Mouse (Mus musculus): Measurements from ENCODE around the gene Trappc1. TPM values are rescaled to one million over a fixed set of nuclear protein-coding genes. Genes with fewer than 3 reads are reported as not detected.
A peak's percentile ranks its signal among the peaks of the same experiment; 100 is the strongest.

The Trappc1 gene
- 26.7 and 48.5 TPM in 2 replicates for polyA plus RNA-seq (2012; rRNA removed)

DNA sequence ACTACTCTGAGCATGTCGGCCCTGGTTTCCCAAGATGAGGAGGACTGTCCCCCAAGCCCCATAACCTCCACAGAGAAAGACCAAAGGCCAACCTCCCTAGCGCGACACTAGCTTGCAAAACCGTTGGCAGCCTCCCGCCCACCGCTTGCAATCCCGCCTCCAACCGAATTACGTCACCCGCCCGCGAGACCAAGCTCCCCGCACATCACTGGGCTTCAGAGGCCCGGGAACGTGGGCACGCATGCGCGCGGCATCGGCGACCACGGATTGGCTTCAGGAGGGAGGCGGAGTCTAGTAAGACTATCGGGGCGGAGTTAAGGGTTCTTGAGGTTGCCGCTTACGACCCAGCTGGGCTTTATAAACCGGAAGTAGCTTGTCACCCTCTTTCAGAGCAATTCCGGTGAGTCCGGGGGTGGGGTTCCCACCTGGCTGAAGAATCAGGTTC, at the start of gene Trappc1, which contains the start of gene Cntrob:
Gene Trappc1, plus strand, starts transcription at position 314 of the 445 bp plus-strand sequence.
Gene Cntrob, minus strand, starts transcription at position 109 of the 445 bp plus-strand sequence.
- DNase-seq: peak; percentile 97
- TF ChIP-seq POLR2A (IDR thresholded peaks at IDR 0.05; ENCODE audit: borderline replicate concordance, extremely low read depth, low read depth, low read length): peak; percentile 90; the same call in 1 of the 2 replicates
- TF ChIP-seq CTCF (IDR thresholded peaks at IDR 0.05; ENCODE audit: insufficient read depth, low read length): no peak
- peaks cover 6% of the 10 kb centered on the region; the same call in 1 of the 2 replicates for H3K4me1 ChIP-seq (ENCODE audit: control insufficient read depth, insufficient read depth, low read length)
- WGBS: under 1% methylated on average over 30 of the region's 30 CpGs
- peak within 1 kb of the TSS; percentile 82 for H3K4me3 ChIP-seq (replicated peaks; ENCODE audit: extremely low read depth, low read depth, low read length)

- Histone ChIP-seq H3K4me1 (ENCODE audit: control insufficient read depth, insufficient read depth, low read length) (no peaks in the 10 kb centered on the region), H3K4me3 (replicated peaks; ENCODE audit: extremely low read depth, low read depth, low read length) (no peak overlapping the region)
- 44% methylated on average over 6 of the region's 6 CpGs for WGBS
- no peak for TF ChIP-seq CTCF (IDR thresholded peaks at IDR 0.05; ENCODE audit: insufficient read depth, low read length)
- no peak for TF ChIP-seq POLR2A (IDR thresholded peaks at IDR 0.05; ENCODE audit: borderline replicate concordance, extremely low read depth, low read depth, low read length)
- no peak for DNase-seq
Measured at GRCm38 (mm10) chr11:69275650-69276049, 48.1 kb upstream of the Trappc1 start.

GRCm38 (mm10) chr11:69276081-69276480, 47.7 kb upstream of the Trappc1 start:
- Histone ChIP-seq H3K4me1 (ENCODE audit: control insufficient read depth, insufficient read depth, low read length) (no peaks in the 10 kb centered on the region), H3K4me3 (replicated peaks; ENCODE audit: extremely low read depth, low read depth, low read length) (no peak overlapping the region)
- TF ChIP-seq POLR2A (IDR thresholded peaks at IDR 0.05; ENCODE audit: borderline replicate concordance, extremely low read depth, low read depth, low read length) (no peak), CTCF (IDR thresholded peaks at IDR 0.05; ENCODE audit: insufficient read depth, low read length) (no peak)
- DNase-seq: no peak
- 35% methylated on average over 2 of the region's 2 CpGs for WGBS

- no peak for DNase-seq
- 63% methylated on average over 5 of the region's 5 CpGs for WGBS
Measured at GRCm38 (mm10) chr11:69277267-69277666, 46.5 kb upstream of the Trappc1 start.

DNA sequence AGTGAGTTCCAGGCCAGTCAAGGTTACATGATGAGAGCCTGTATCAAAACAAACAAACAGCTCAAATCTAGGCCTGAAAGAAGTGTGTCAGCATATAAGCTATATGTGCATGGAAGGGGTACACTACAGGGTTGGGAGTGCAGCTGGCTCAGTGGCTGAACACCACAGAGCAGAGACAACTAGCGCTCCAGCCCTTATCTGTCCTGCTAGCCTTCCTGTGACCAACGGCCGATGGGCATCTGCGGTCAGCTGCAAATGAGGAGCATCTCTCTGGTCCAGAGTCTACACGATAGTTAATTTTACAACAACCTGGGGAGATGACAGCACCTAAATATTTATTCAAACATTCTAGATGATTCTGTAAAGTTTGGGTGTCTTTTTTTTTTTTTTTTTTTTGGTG, 32.7 kb upstream of the Trappc1 start:
- 89% methylated on average over 5 of the region's 5 CpGs for WGBS
- DNase-seq: no peak
- Histone ChIP-seq H3K4me3 (replicated peaks; ENCODE audit: extremely low read depth, low read depth, low read length) (no peak overlapping the region), H3K4me1 (ENCODE audit: control insufficient read depth, insufficient read depth, low read length) (no peaks in the 10 kb centered on the region)
- TF ChIP-seq CTCF (IDR thresholded peaks at IDR 0.05; ENCODE audit: insufficient read depth, low read length): no peak
- no peak for TF ChIP-seq POLR2A (IDR thresholded peaks at IDR 0.05; ENCODE audit: borderline replicate concordance, extremely low read depth, low read depth, low read length)

More at GRCm38 (mm10) chr11:69277267-69277666, 46.5 kb upstream of the Trappc1 start:
- H3K4me1 ChIP-seq (ENCODE audit: control insufficient read depth, insufficient read depth, low read length): no peaks in the 10 kb centered on the region
- no peak overlapping the region for H3K4me3 ChIP-seq (replicated peaks; ENCODE audit: extremely low read depth, low read depth, low read length)
- TF ChIP-seq CTCF (IDR thresholded peaks at IDR 0.05; ENCODE audit: insufficient read depth, low read length) (no peak), POLR2A (IDR thresholded peaks at IDR 0.05; ENCODE audit: borderline replicate concordance, extremely low read depth, low read depth, low read length) (no peak)

DNA sequence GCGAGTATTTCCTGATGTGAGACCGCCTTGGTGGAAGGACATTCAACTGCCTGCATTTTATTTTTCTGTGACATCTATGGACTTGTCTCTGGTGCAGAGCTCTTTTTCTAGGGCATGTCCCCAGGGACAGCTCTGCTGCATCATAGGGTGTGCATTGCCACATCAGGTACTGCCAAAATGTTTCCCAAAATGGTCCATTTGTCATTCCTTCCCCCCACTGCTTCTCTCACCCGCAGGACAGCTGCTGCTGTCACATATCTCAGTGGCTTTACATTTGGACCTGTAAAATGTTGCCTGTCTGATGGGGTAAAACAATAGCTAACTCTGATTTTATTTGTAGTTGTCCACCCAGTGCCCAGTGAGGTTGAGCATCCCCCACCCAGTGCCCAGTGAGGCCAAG, 28.5 kb upstream of the Trappc1 start:
- Histone ChIP-seq H3K4me1 (ENCODE audit: control insufficient read depth, insufficient read depth, low read length) (no peaks in the 10 kb centered on the region), H3K4me3 (replicated peaks; ENCODE audit: extremely low read depth, low read depth, low read length) (no peak overlapping the region)
- DNase-seq: no peak
- WGBS: 78% methylated on average over 3 of the region's 3 CpGs
- no peak for TF ChIP-seq POLR2A (IDR thresholded peaks at IDR 0.05; ENCODE audit: borderline replicate concordance, extremely low read depth, low read depth, low read length)
- no peak for TF ChIP-seq CTCF (IDR thresholded peaks at IDR 0.05; ENCODE audit: insufficient read depth, low read length)

DNA sequence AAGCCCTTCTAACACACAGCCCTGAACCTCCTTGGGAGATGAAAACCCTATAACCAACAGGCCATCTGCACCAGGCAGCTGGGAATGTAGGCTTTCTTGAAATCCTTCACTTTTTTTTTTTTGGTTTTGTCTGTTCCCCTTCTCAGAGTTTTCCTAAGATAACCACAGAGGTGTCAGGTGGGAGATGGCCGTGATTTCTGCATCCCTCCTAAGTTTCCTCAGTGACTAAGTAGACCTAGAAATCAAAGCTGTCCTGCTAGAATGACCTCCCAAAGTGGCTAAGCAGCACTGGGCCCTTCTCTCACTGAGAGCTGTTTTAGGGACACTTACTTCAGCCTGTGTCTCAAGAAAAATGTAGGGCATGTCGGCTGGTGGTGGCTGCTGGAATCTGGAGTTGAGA, 26.0 kb upstream of the Trappc1 start:
- no peak for TF ChIP-seq CTCF (IDR thresholded peaks at IDR 0.05; ENCODE audit: insufficient read depth, low read length)
- TF ChIP-seq POLR2A (IDR thresholded peaks at IDR 0.05; ENCODE audit: borderline replicate concordance, extremely low read depth, low read depth, low read length): no peak
- WGBS: 79% methylated on average over 2 of the region's 2 CpGs
- no peak overlapping the region for H3K4me3 ChIP-seq (replicated peaks; ENCODE audit: extremely low read depth, low read depth, low read length)
- H3K4me1 ChIP-seq (ENCODE audit: control insufficient read depth, insufficient read depth, low read length): no peaks in the 10 kb centered on the region
- no peak for DNase-seq

DNA sequence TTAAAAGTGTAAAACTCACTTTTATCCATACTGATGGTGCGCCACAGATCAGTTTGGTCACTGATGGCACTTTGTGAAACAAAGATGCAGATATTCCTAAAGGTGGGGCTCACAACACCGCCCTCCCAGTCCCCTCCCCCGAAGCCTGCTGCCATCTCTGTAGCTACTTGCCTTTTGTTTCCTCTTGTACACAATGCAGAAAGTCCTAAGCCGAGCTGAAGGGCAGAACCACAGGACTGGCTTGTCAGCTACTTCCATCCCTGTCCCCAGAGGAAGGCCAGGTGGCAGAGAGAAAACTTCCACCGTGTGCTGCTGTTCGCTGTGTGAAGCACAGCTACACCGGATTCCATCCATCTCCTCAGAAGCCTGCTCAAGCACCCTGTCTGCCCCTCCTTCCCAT, 25.5 kb upstream of the Trappc1 start:
- DNase-seq: no peak
- Histone ChIP-seq H3K4me1 (ENCODE audit: control insufficient read depth, insufficient read depth, low read length) (no peaks in the 10 kb centered on the region), H3K4me3 (replicated peaks; ENCODE audit: extremely low read depth, low read depth, low read length) (no peak overlapping the region)
- TF ChIP-seq CTCF (IDR thresholded peaks at IDR 0.05; ENCODE audit: insufficient read depth, low read length) (no peak), POLR2A (IDR thresholded peaks at IDR 0.05; ENCODE audit: borderline replicate concordance, extremely low read depth, low read depth, low read length) (no peak)
- 81% methylated on average over 7 of the region's 7 CpGs for WGBS

DNA sequence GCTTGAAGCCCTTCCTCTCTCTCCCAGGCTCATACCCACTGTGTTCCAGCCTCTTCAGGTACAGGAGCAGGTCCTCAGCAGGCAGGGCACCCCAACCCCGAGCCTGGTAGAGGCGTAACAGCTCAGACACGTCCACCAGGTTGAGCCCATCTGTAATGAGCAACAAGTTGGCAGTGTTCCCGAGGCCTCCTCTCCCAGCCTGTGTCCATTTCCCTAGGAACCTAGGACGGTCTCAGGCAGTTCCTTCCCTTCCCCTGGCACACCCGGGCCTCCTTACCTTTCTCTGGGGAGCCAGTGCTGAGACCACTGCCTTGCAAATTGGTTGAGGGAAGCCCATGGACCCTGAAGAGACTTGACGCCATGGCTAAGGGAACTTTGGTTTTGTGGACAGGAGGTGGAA, 21.0 kb upstream of the Trappc1 start:
- Histone ChIP-seq H3K4me1 (ENCODE audit: control insufficient read depth, insufficient read depth, low read length) (no peaks in the 10 kb centered on the region), H3K4me3 (replicated peaks; ENCODE audit: extremely low read depth, low read depth, low read length) (no peak overlapping the region)
- DNase-seq: no peak
- 77% methylated on average over 7 of the region's 7 CpGs for WGBS
- TF ChIP-seq CTCF (IDR thresholded peaks at IDR 0.05; ENCODE audit: insufficient read depth, low read length): no peak
- no peak for TF ChIP-seq POLR2A (IDR thresholded peaks at IDR 0.05; ENCODE audit: borderline replicate concordance, extremely low read depth, low read depth, low read length)

DNA sequence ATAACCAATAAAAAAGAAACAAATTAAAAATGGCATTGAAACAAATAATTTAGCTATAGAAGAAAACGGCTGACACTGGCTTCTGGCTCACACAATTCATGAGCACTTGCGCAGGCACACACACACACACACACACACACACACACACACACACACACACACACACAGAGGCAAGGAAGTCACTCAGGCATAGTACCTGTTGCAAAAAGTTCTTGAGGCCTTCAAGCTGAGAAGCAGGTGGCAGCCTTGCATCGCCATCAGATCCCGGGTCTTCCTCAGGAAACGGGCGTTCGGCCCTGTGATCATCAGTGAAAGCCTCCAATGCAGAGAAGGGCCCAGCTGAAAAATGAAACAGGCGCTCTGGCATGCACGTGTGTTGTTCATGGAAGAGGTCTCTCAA, 18.5 kb upstream of the Trappc1 start:
- TF ChIP-seq POLR2A (IDR thresholded peaks at IDR 0.05; ENCODE audit: borderline replicate concordance, extremely low read depth, low read depth, low read length) (no peak), CTCF (IDR thresholded peaks at IDR 0.05; ENCODE audit: insufficient read depth, low read length) (no peak)
- DNase-seq: no peak
- Histone ChIP-seq H3K4me3 (replicated peaks; ENCODE audit: extremely low read depth, low read depth, low read length) (no peak overlapping the region), H3K4me1 (ENCODE audit: control insufficient read depth, insufficient read depth, low read length) (no peaks in the 10 kb centered on the region)
- WGBS: 84% methylated on average over 9 of the region's 9 CpGs
